Mouse (Mus musculus) B cell, adult (primary cell): Measurements from ENCODE around the gene Sgpp2. TPM values are rescaled to one million over a fixed set of nuclear protein-coding genes. Genes with fewer than 3 reads are reported as not detected.

ENCODE experiments used
- total RNA-seq: library from RNA; stranded (reverse); gene quantifications from 4 replicates; pipeline ENCODE4 v1.2.4, GENCODE M21; 2023; ENCODE audit not compliant: inconsistent age

Sgpp2 gene
- total RNA-seq: not detected in 4 replicates

DNA sequence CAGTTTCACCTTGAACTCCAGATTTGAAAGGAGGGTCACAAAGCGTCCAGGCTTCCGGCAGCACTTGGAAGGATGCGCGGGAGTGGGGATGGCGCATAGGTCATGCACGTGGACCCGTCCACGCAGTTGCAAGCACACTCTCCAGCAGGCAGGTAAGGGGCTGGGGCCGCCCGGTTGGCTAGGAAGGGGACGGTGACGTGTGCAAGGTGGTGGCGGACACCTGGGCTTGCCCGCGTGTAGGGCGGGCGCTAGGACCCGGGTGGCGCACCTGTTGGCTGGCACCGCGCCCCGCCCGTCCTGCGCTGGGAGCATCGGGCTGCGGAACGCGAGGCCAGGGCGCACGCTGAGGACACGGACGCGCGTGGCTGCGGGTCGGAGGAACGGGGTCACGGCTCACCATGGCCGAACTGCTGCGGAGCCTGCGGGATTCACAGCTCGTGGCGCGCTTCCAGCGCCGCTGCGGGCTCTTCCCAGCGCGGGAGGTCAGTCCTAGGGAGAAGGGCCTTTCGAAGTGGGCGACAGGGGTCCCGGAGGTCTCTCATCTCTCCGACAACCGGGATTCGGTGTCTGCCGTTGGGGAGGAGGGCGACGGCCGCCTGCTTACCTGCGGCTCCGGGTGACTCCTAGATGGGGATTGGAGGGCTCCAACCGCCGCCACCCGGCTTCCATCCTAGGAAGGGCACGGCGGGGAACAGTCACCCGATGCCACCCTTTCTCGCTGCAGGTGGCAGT lies at the start of gene Sgpp2:
Gene Sgpp2 (plus strand): TSS at position 325 of the 732 bp plus-strand sequence.

Other genes with a start within 250 kb of the Sgpp2 start
- gene Pax3, start 113.2 kb upstream of the Sgpp2 start, total RNA-seq: not detected in 4 replicates
- gene Farsb, start 178.6 kb downstream of the Sgpp2 start, total RNA-seq: 47.3 to 58.3 TPM (median 57.3 TPM) in 4 replicates
- gene Mogat1, start 200.6 kb downstream of the Sgpp2 start, total RNA-seq: 1.7 TPM in 1 of 4 replicates, not detected in the others
- not detected in 4 replicates for gene BC035947, start 201.8 kb downstream of the Sgpp2 start, total RNA-seq